Mouse (Mus musculus): ENCODE measurements at regions not wholly inside any gene's neighbourhood (a gene's known extent, or its start where the extent isn't known, plus 50 kb on each side); places are given as distances from the start of the nearest gene placed in this dataset.

GRCm38 (mm10) chr11:22684576-22684975 is 172.7 kb downstream of the Tmem17 start:
- TF ChIP-seq GATA1 (IDR thresholded peaks at IDR 0.05; ENCODE audit: borderline replicate concordance, low read length) (no peak), CTCF (IDR thresholded peaks at IDR 0.05; ENCODE audit: low read depth, low read length) (no peak), TAL1 (conservative IDR thresholded peaks at IDR 0.05; ENCODE audit: low read depth, low read length) (no peak), GATA2 (IDR thresholded peaks at IDR 0.05; ENCODE audit: borderline replicate concordance, low read depth, low read length) (no peak)

Measured in G1E (cell line).